Mouse (Mus musculus) spleen, adult 2 months (tissue): ENCODE data around the gene Ankrd27. TPM values are rescaled to one million over a fixed set of nuclear protein-coding genes. Genes with fewer than 3 reads are reported as not detected.
"Not testable (repeated sequence)": the region's sequence is repeated elsewhere in the genome, so short reads cannot be mapped to it uniquely, and the experiment has no call there.

ENCODE experiments used
- DNase-seq, 2 experiments: peaks; one replicate each; pipeline versions ENCODE4 v3.0.0 to v3.0.0-alpha.2; 2012 to 2021; ENCODE audit warnings: low spot score in 2 of 2, low read depth in 1 of 2
- H3K27ac ChIP-seq: fragments of 200-500 bp; 2 replicates; pipeline ENCODE4 v1.5.1; 2012; ENCODE audit warnings: low read length, inconsistent platforms; ENCODE audit not compliant: insufficient read depth
- H3K27me3 ChIP-seq: fragments of 200-500 bp; 2 replicates; pipeline ENCODE4 v1.6.1; 2012; ENCODE audit warnings: mild to moderate bottlenecking, moderate library complexity, low read length, inconsistent platforms; ENCODE audit not compliant: control insufficient read depth, insufficient read depth
- H3K36me3 ChIP-seq: fragments of 200-500 bp; 2 replicates; pipeline ENCODE4 v1.6.1; 2012; ENCODE audit warnings: mild to moderate bottlenecking, low read length, inconsistent platforms; ENCODE audit not compliant: control insufficient read depth, insufficient read depth
- H3K4me1 ChIP-seq: fragments of 200-500 bp; 2 replicates; pipeline ENCODE4 v1.6.1; 2011; ENCODE audit warnings: inconsistent platforms; ENCODE audit not compliant: control insufficient read depth, insufficient read depth, insufficient read length
- H3K4me3 ChIP-seq: fragments of 200-500 bp; 2 replicates; pipeline ENCODE4 v1.5.1; 2011; ENCODE audit warnings: mild to moderate bottlenecking, inconsistent platforms; ENCODE audit not compliant: insufficient read depth, insufficient read length; ENCODE audit errors: extremely low read depth
- CTCF ChIP-seq: fragments of 200-500 bp; IDR thresholded peaks from 2 replicates; pipeline ENCODE4 v1.5.1; 2011; ENCODE audit warnings: mild to moderate bottlenecking, inconsistent platforms; ENCODE audit not compliant: insufficient read depth, insufficient read length, insufficient replicate concordance; ENCODE audit errors: extremely low read depth
- POLR2A ChIP-seq: fragments of 200-500 bp; IDR thresholded peaks from 2 replicates; pipeline ENCODE4 v1.6.1; 2011; ENCODE audit warnings: low read depth, low read length, inconsistent platforms
- WGBS: fragments of 180-500 bp; shearing (Covaris S2); methylation state at CpG from one replicate; pipeline ENCODE4 v1.1.7; 2018; 5-methylcytosine and 5-hydroxymethylcytosine counted together
- polyA plus RNA-seq: library from polyadenylated mRNA; depleted of rRNA; stranded (reverse); fragments of >200 nt; gene quantifications from 2 replicates; pipeline ENCODE4 v1.2.3, GENCODE M21; 2012

Gene Ankrd27
- polyA plus RNA-seq, 1 experiment: 17.5 TPM

- H3K4me3 ChIP-seq: no peak overlapping the region
- TF ChIP-seq POLR2A: no peak
- TF ChIP-seq CTCF: no peak
- DNase-seq: no peak
- no peaks in the 10 kb centered on the region for H3K36me3 ChIP-seq
- H3K27me3 ChIP-seq: no peaks in the 10 kb centered on the region
- no peaks in the 10 kb centered on the region for H3K4me1 ChIP-seq
- no peak overlapping the region for H3K27ac ChIP-seq
- WGBS: 87% methylated on average over 11 of the region's 11 CpGs
Measured at GRCm38 (mm10) chr7:35563071-35563470, 23.0 kb upstream of the Ankrd27 start.

GRCm38 (mm10) chr7:35564067-35564865 is 21.8 kb upstream of the Ankrd27 start:
- Histone ChIP-seq H3K36me3 (no peaks in the 10 kb centered on the region), H3K4me1 (no peaks in the 10 kb centered on the region), H3K27ac (no peak overlapping the region), H3K27me3 (no peaks in the 10 kb centered on the region), H3K4me3 (no peak overlapping the region)
- TF ChIP-seq POLR2A (no peak), CTCF (no peak)
- 91% methylated on average over 2 of the region's 2 CpGs for WGBS
- DNase-seq: no peak

DNA sequence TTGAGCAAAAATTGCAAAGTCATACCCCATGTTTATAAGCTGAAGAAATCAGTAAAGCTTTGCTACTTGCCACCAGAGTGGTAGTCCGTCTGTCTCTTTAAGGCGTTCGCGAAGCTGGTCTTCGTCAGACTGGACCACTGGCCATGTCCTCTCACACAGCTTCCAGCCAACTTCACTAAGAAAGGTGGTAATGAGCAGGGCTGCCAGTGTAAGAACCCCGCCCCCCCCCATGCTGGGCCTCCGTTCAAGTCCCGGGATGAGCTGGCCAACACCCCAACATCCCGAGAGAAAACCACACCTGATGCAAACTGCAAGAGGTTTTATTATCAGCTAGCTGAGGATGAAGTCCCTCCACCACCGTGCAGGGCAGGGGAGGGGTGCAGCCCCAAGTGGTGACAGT is 21.2 kb upstream of the Ankrd27 start:
- H3K4me1 ChIP-seq, H3K36me3 ChIP-seq, H3K27ac ChIP-seq, DNase-seq, H3K4me3 ChIP-seq, H3K27me3 ChIP-seq: not testable (repeated sequence)
- WGBS: 89% methylated on average over 10 of the region's 10 CpGs

DNA sequence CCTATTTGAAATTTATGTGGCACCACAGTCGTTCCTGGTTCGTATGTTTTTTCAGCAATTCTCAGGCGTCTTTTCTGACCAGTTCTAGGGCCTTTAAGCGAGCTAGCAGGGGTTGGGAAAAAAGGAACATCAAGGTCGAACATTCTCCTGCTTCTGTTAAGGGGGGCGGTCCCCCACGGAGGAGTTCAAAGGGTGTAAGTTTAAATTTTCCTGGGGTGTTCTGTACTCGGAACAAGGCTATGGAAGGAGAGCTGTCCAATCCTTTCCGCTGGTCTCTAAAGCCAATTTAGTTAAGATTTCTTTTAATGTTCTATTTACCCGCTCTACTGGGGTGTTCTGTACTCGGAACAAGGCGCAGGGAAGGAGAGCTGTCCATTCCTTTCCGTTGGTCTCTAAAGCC is 20.1 kb upstream of the Ankrd27 start:
- H3K4me3 ChIP-seq: not testable (repeated sequence)

GRCm38 (mm10) chr7:35569724-35570123 is 16.3 kb upstream of the Ankrd27 start:
- 86% methylated on average over 4 of the region's 4 CpGs for WGBS
- not testable (repeated sequence) for H3K27me3 ChIP-seq

More for the DNA sequence above, 20.1 kb upstream of the Ankrd27 start:
- not testable (repeated sequence) for H3K27me3 ChIP-seq, DNase-seq, H3K27ac ChIP-seq, H3K36me3 ChIP-seq, H3K4me1 ChIP-seq
- 88% methylated on average over 13 of the region's 13 CpGs for WGBS

DNA sequence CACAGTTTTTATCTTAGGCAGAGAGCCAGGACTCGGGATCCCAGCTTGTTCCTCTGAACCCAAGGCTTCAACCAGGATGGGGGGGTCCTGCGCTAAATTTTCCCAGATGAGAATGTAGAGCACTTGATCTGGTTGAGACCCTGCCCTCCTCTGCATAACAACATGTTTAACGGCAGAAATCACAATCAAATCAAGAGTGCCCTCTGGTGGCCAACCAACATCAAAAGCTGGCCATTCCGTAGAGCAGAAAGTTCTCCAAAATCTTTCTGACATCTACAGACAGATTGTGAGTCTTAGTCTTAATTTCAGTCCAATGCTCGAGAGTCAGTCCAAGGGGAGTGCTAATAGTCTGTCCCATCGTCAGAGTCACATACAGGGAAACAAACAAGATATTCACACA is 15.2 kb upstream of the Ankrd27 start:
- not testable (repeated sequence) for H3K36me3 ChIP-seq, H3K27me3 ChIP-seq, H3K4me3 ChIP-seq, H3K27ac ChIP-seq, DNase-seq, H3K4me1 ChIP-seq
- 31% methylated on average over 6 of the region's 6 CpGs for WGBS

More at GRCm38 (mm10) chr7:35569724-35570123, 16.3 kb upstream of the Ankrd27 start:
- not testable (repeated sequence) for H3K4me3 ChIP-seq, H3K27ac ChIP-seq, DNase-seq, H3K4me1 ChIP-seq, H3K36me3 ChIP-seq

- Histone ChIP-seq H3K36me3 (no peaks in the 10 kb centered on the region), H3K4me1 (peaks cover 3% of the 10 kb centered on the region; the same call in 1 of the 2 replicates), H3K27ac (no peak overlapping the region), H3K4me3 (no peak overlapping the region), H3K27me3 (peaks cover 2% of the 10 kb centered on the region)
- WGBS: 51% methylated on average over 4 of the region's 4 CpGs
- peak; percentile 75; the same call in 1 of the 2 replicates for TF ChIP-seq CTCF
- TF ChIP-seq POLR2A: no peak
- DNase-seq: peak in 1 of 2 experiments; percentile 51
Measured at GRCm38 (mm10) chr7:35579849-35580248, 6.2 kb upstream of the Ankrd27 start.
